Mouse (Mus musculus) kidney, adult 11 months (tissue): ENCODE measurements around the gene Cox10.

Experiments
- DNase-seq: peaks from one replicate; pipeline ENCODE4 v3.0.0; 2022

Cox10 gene

DNA sequence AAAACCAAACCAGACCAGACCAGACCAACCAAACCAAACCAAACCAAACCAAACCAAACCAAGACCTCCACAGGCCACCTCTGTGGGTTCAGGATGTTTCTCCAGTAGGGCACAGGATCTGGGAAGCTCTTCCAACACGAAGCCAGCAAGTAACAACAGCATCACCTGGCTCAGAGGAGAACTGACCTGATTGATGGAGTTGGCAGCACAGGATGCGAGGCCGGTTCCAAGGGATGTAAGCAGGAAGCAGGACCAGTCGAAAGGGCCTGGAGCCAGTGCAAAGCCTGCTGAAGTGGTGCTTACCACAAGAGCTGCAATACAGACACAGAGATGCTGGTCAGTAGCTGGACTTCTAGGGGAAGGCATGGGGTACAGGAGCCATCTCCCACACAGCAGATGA lies 34.2 kb downstream of the Cox10 start:
- DNase-seq = no peak

- no peak for DNase-seq
Observed at GRCm38 (mm10) chr11:64044024-64044423, 35.2 kb downstream of the Cox10 start.

- no peak for DNase-seq
Observed at GRCm38 (mm10) chr11:64041281-64041680, 38.0 kb downstream of the Cox10 start.

GRCm38 (mm10) chr11:64039600-64039999 lies 39.7 kb downstream of the Cox10 start:
- no peak for DNase-seq

GRCm38 (mm10) chr11:64037471-64038125 lies 41.7 kb downstream of the Cox10 start:
- DNase-seq = no peak

DNA sequence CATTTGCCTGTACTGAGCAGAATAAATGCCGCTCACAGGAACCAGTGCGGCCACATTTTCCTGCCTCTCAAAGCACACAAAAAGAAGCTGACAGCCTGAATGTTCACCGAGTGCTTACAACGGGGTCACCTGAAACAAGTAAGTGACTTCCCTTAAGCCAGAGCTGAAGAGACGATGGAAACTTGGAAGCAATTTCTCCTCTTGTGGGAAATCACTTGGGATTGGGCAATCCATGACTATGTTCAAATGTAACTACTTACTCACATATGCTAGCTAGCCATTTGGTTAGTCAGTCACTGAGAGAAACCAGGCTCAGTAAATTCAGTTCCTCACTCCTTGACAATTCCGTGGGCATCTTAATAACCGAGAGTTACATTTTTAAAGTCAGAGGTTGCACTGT lies 43.0 kb downstream of the Cox10 start:
- no peak for DNase-seq

- no peak for DNase-seq
Observed at GRCm38 (mm10) chr11:64035709-64036108, 43.6 kb downstream of the Cox10 start.

GRCm38 (mm10) chr11:64034686-64035085 lies 44.6 kb downstream of the Cox10 start:
- DNase-seq = no peak

- no peak for DNase-seq
Observed at GRCm38 (mm10) chr11:64027423-64027822, 51.8 kb downstream of the Cox10 start.

DNA sequence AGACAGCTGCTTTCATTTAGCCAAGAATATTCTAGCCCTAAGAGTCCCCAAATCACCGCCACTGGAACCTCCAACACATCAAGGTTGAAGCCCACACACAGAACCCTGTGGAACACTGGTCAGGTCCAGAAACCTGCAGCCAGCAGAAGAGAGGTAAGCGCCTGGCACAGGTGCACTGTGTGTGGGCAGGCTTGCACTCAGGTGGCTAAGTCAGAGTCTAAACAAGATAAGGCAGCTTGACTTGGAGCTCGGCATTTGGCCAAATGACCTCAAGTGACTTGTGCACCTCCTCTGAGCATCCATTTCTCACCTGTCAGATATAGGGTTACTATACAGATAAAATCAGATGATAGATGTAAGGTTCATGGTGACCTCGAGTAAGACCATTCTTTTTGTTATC lies 53.4 kb downstream of the Cox10 start:
- no peak for DNase-seq

DNA sequence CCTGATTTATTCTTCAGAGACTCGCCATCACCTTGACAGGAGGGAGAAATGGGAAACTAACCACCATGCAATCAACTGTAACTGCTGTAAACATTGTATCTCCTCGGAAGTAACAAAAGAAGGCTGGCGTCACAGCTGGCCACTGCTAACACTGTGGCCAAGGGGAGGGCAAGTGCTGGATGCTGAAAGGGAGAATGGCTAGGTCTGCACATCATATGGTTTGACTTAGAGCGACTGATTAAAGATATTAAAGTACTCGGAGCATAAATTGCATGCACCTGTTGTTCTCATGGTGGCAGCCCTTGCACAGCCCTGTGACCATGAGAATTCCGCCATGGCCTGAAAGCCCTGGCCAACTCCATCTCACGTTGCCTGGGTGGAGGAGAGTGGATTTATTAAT lies 54.7 kb downstream of the Cox10 start:
- DNase-seq = no peak

- no peak for DNase-seq
Observed at GRCm38 (mm10) chr11:64023380-64023981, 55.8 kb downstream of the Cox10 start.

- DNase-seq = no peak
Observed at GRCm38 (mm10) chr11:64022403-64023047, 56.7 kb downstream of the Cox10 start.

DNA sequence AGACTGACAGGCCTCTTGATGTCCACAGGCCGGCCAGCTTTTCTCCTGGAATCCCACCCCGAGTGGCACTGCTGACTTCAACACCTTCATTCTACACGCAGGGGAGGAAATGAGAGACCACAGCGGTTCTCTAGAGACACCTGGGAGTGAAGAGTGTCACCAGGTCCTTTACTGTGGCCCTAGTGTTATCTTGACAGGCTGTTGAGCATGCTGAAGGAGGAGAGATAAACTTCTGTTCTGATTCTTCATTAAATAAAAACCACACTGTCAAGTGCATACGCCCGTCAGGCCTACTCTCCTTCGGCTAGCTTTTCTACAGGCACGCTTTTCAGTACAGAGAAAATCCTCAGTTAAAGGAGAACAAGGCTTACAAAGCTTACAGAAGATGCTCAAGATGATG lies 60.0 kb downstream of the Cox10 start:
- DNase-seq = no peak

DNA sequence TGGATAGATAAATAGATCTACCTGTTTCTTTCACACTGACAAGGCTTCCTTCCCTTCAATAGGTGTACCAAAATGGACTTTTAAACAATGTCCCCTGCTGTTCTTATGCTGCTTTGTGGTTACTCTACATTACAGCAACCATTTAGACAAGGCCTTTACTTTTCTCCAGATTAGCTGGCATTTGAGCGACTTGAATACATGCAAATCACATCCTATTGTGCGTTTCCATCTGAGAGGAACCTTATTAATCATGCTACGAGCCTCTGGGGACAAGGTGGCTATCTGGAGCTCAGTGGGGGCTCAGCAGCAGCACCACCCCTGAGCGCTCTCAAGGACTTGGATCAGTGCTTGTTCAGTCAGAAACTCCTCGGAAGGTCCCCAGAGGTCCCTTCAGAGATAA lies 61.1 kb downstream of the Cox10 start:
- DNase-seq = no peak

DNA sequence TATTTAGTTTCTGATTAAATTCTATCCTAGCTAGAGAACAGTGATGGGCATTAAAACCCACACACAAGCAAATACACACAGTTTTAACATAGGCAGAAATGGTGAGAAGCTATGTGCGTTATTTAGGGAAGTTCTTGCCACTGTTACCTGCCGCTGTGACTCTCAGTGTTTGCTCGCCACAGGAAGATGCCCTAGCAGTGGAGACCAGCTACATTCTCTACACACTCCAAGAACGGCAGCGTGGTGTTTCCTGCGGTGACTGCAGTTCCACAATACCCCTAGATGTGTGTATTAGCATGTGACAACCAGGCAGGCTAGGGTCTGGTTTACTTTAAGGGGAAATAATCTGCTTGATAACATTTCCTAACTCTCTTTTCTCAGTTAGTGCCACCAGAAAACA lies 64.0 kb downstream of the Cox10 start:
- no peak for DNase-seq

- DNase-seq = no peak
Observed at GRCm38 (mm10) chr11:64010724-64011496, 68.4 kb downstream of the Cox10 start.

- DNase-seq = no peak
Observed at GRCm38 (mm10) chr11:64004152-64004551, 75.1 kb downstream of the Cox10 start.

DNA sequence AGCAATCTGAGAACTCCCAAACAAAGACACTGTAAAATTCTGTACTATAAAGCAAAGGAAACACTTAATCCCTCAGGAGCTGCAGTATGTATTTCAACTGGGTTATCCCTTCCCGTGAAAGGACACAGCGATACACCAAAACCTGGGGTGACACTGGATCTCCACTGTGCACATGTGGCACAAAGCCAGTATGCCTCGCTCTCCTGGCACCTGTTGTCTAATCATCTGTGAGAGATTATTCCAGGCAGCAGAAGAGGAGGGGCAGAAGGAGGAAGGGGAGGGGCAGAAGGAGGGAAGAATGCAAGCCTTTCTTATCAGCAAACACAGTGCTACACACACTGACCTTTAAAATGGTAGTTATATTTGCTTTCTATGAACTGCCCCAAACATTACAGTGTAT lies 75.8 kb downstream of the Cox10 start:
- no peak for DNase-seq

DNA sequence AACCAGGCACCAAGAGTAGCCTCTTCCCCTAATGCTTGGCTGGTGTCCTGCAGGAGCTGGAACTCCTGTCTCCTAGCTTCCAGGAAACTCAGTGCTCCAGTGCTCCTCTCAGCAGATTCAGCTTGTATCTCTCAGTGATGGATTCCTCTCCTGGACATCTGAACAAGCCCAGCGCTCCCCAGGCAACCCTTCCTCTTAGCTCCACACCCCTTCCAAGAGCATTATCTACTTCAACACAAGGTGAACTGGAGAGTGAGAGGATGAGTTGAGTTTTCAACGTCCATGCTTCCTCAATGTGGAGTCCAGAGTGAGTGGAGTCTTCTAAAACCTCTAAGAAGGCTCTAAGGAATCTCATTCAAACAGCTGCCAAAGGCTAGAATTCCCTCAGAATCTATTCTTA lies 76.6 kb downstream of the Cox10 start:
- no peak for DNase-seq

- no peak for DNase-seq
Observed at GRCm38 (mm10) chr11:64001111-64001510, 78.2 kb downstream of the Cox10 start.

GRCm38 (mm10) chr11:64000200-64000794 lies 79.0 kb downstream of the Cox10 start:
- DNase-seq = no peak

GRCm38 (mm10) chr11:63999431-63999830 lies 79.8 kb downstream of the Cox10 start:
- no peak for DNase-seq
